Mouse (Mus musculus) intestine, embryonic 16.5 days (tissue): ENCODE data around the gene Gk5. TPM values are rescaled to one million over a fixed set of nuclear protein-coding genes. Genes with fewer than 3 reads are reported as not detected.

Source experiments
- ATAC-seq: fragments of 200-750 bp; cut with Nextera tagmentation; 2 replicates; pipeline ENCODE4 v1.8.0; 2017; ENCODE audit warnings: moderate TSS enrichment, moderate library complexity
- H3K27ac ChIP-seq: fragments of 300-500 bp; sonication (generic); 2 replicates; pipeline ENCODE4 v1.5.1; 2014; ENCODE audit warnings: mild to moderate bottlenecking, low read length
- H3K27me3 ChIP-seq: fragments of 300-500 bp; sonication (generic); replicated peaks from 2 replicates; pipeline ENCODE4 v1.6.1; 2014; ENCODE audit warnings: low read length, control low read depth, mixed read lengths; ENCODE audit not compliant: control insufficient read depth, insufficient read depth
- H3K36me3 ChIP-seq: fragments of 300-500 bp; sonication (generic); 2 replicates; pipeline ENCODE4 v1.6.1; 2014; ENCODE audit warnings: low read length, control low read depth; ENCODE audit not compliant: control insufficient read depth, insufficient read depth
- H3K4me1 ChIP-seq: fragments of 300-500 bp; sonication (generic); 2 replicates; pipeline ENCODE4 v1.6.1; 2014; ENCODE audit warnings: low read length, control low read depth, mixed read lengths; ENCODE audit not compliant: control insufficient read depth, insufficient read depth
- H3K4me2 ChIP-seq: fragments of 300-500 bp; sonication (generic); 2 replicates; pipeline ENCODE4 v1.6.1; 2014; ENCODE audit warnings: low read depth, low read length, control low read depth
- H3K4me3 ChIP-seq: fragments of 300-500 bp; sonication (generic); 2 replicates; pipeline ENCODE4 v1.5.1; 2014; ENCODE audit warnings: mild to moderate bottlenecking, low read length
- H3K9ac ChIP-seq: fragments of 300-500 bp; sonication (generic); 2 replicates; pipeline ENCODE4 v1.6.1; 2014; ENCODE audit warnings: low read depth, low read length
- H3K9me3 ChIP-seq: fragments of 300-500 bp; sonication (generic); 2 replicates; pipeline ENCODE4 v1.6.1; 2016; ENCODE audit warnings: low read length, control low read depth; ENCODE audit not compliant: control insufficient read depth
- WGBS: fragments of 180-500 bp; shearing (Covaris S2); extraction: QIAGEN DNeasy Blood & Tissue Kit; methylation state at CpG from one replicate; pipeline ENCODE4 v1.1.7; 2014; 5-methylcytosine and 5-hydroxymethylcytosine counted together
- polyA plus RNA-seq: library from polyadenylated mRNA; unstranded; fragments of >200 nt; fragmentation: Nextera tagmentation; extraction: Ambion mirVana; gene quantifications from 2 replicates; pipeline ENCODE4 v1.2.1, GENCODE M21; 2015

Gene Gk5
- polyA plus RNA-seq, 1 experiment from 2014 or later: 3.2 TPM

- Histone ChIP-seq H3K4me2 (no peak overlapping the region), H3K9ac (no peak overlapping the region), H3K9me3 (peaks cover 3% of the 10 kb centered on the region; the same call in 1 of the 2 replicates), H3K27ac (no peak overlapping the region), H3K27me3 (no peaks in the 10 kb centered on the region), H3K4me1 (no peaks in the 10 kb centered on the region), H3K4me3 (no peak overlapping the region), H3K36me3 (no peaks in the 10 kb centered on the region)
- WGBS: 85% methylated on average over 8 of the region's 8 CpGs
- ATAC-seq: no peak
These were observed 16.3 kb upstream of the Gk5 start for GRCm38 (mm10) chr9:96102846-96103245.

- no peak overlapping the region for H3K4me3 ChIP-seq
- H3K9ac ChIP-seq: no peak overlapping the region
- H3K4me1 ChIP-seq: no peaks in the 10 kb centered on the region
- 84% methylated on average over 3 of the region's 3 CpGs for WGBS
- no peaks in the 10 kb centered on the region for H3K27me3 ChIP-seq
- no peak for ATAC-seq
- H3K9me3 ChIP-seq: no peaks in the 10 kb centered on the region
- H3K36me3 ChIP-seq: no peaks in the 10 kb centered on the region
- no peak overlapping the region for H3K4me2 ChIP-seq
- H3K27ac ChIP-seq: no peak overlapping the region
These were observed 6.2 kb upstream of the Gk5 start for GRCm38 (mm10) chr9:96112879-96113361.

- H3K9ac ChIP-seq: no peak overlapping the region
- no peak overlapping the region for H3K4me3 ChIP-seq
- ATAC-seq: no peak
- H3K4me1 ChIP-seq: no peaks in the 10 kb centered on the region
- no peak overlapping the region for H3K27ac ChIP-seq
- H3K9me3 ChIP-seq: no peaks in the 10 kb centered on the region
- WGBS: 86% methylated on average over 6 of the region's 6 CpGs
- H3K27me3 ChIP-seq: no peaks in the 10 kb centered on the region
- H3K4me2 ChIP-seq: no peak overlapping the region
- no peaks in the 10 kb centered on the region for H3K36me3 ChIP-seq
These were observed 2.4 kb upstream of the Gk5 start for GRCm38 (mm10) chr9:96116801-96117200.

- 68% methylated on average over 4 of the region's 4 CpGs for WGBS
- H3K4me2 ChIP-seq: peak overlapping the region; percentile 86; the same call in 1 of the 2 replicates
- no peaks in the 10 kb centered on the region for H3K9me3 ChIP-seq
- H3K9ac ChIP-seq: no peak overlapping the region
- no peaks in the 10 kb centered on the region for H3K27me3 ChIP-seq
- H3K4me3 ChIP-seq: no peak overlapping the region
- no peak overlapping the region for H3K27ac ChIP-seq
- no peaks in the 10 kb centered on the region for H3K4me1 ChIP-seq
- no peak for ATAC-seq
- no peaks in the 10 kb centered on the region for H3K36me3 ChIP-seq
These were observed 946 bp upstream of the Gk5 start for GRCm38 (mm10) chr9:96118216-96118615.

- H3K4me1 ChIP-seq: no peaks in the 10 kb centered on the region
- WGBS: 72% methylated on average over 5 of the region's 5 CpGs
- H3K27ac ChIP-seq: no peak overlapping the region
- H3K9ac ChIP-seq: no peak overlapping the region
- no peak overlapping the region for H3K4me3 ChIP-seq
- H3K36me3 ChIP-seq: no peaks in the 10 kb centered on the region
- H3K27me3 ChIP-seq: no peaks in the 10 kb centered on the region
- H3K9me3 ChIP-seq: no peaks in the 10 kb centered on the region
- no peak overlapping the region for H3K4me2 ChIP-seq
- no peak for ATAC-seq
These were observed 8.8 kb downstream of the Gk5 start for GRCm38 (mm10) chr9:96127972-96128371.

- Histone ChIP-seq H3K4me3 (no peak overlapping the region), H3K4me2 (no peak overlapping the region), H3K27ac (no peak overlapping the region), H3K27me3 (no peaks in the 10 kb centered on the region), H3K36me3 (no peaks in the 10 kb centered on the region), H3K9ac (no peak overlapping the region), H3K9me3 (no peaks in the 10 kb centered on the region), H3K4me1 (no peaks in the 10 kb centered on the region; the same call in 1 of the 2 replicates)
- 40% methylated on average over 4 of the region's 4 CpGs for WGBS
- 0 out of 2 replicates have a peak, but pooled peaks have one; percentile 43 for ATAC-seq
These were observed 13.9 kb downstream of the Gk5 start for GRCm38 (mm10) chr9:96132956-96133603.

GRCm38 (mm10) chr9:96134470-96134869, 15.3 kb downstream of the Gk5 start:
- Histone ChIP-seq H3K27me3 (no peaks in the 10 kb centered on the region), H3K4me3 (no peak overlapping the region), H3K9me3 (no peaks in the 10 kb centered on the region), H3K27ac (no peak overlapping the region), H3K4me1 (no peaks in the 10 kb centered on the region; the same call in 1 of the 2 replicates), H3K9ac (no peak overlapping the region), H3K36me3 (no peaks in the 10 kb centered on the region), H3K4me2 (0 out of 2 replicates have a peak overlapping the region, but pooled peaks have one; percentile 15)
- 76% methylated on average over 7 of the region's 7 CpGs for WGBS
- ATAC-seq: peak; percentile 52

- no peak overlapping the region for H3K4me3 ChIP-seq
- H3K4me2 ChIP-seq: 0 out of 2 replicates have a peak overlapping the region, but pooled peaks have one; percentile 15
- 36% methylated on average over 8 of the region's 8 CpGs for WGBS
- peak; percentile 90 for ATAC-seq
- no peaks in the 10 kb centered on the region for H3K36me3 ChIP-seq
- no peak overlapping the region for H3K27ac ChIP-seq
- H3K9ac ChIP-seq: no peak overlapping the region
- H3K27me3 ChIP-seq: no peaks in the 10 kb centered on the region
- H3K4me1 ChIP-seq: no peaks in the 10 kb centered on the region; the same call in 1 of the 2 replicates
- H3K9me3 ChIP-seq: no peaks in the 10 kb centered on the region
These were observed 15.8 kb downstream of the Gk5 start for GRCm38 (mm10) chr9:96134916-96135315.

- no peak overlapping the region for H3K27ac ChIP-seq
- no peak for ATAC-seq
- WGBS: 65% methylated on average over 7 of the region's 7 CpGs
These were observed 16.3 kb downstream of the Gk5 start for GRCm38 (mm10) chr9:96135461-96135860.

More at GRCm38 (mm10) chr9:96135461-96135860, 16.3 kb downstream of the Gk5 start:
- Histone ChIP-seq H3K36me3 (no peaks in the 10 kb centered on the region), H3K9ac (no peak overlapping the region), H3K9me3 (no peaks in the 10 kb centered on the region), H3K4me1 (no peaks in the 10 kb centered on the region; the same call in 1 of the 2 replicates), H3K27me3 (no peaks in the 10 kb centered on the region), H3K4me2 (no peak overlapping the region), H3K4me3 (no peak overlapping the region)
